Mouse (Mus musculus): ENCODE results near the gene Mtmr3.

GRCm38 (mm10) chr11:4636782-4637342 lies 42.2 kb upstream of the Mtmr3 start:
- TF ChIP-seq POLR2A (IDR thresholded peaks at IDR 0.05; ENCODE audit: control insufficient read depth in 1 of 2, insufficient read depth in 1 of 2, low read depth in 1 of 2, low read length in 2 of 2, poor library complexity in 1 of 2) (no peak), CTCF (IDR thresholded peaks at IDR 0.05 in 2 of 3, conservative IDR thresholded peaks at IDR 0.05 in 1 of 3; ENCODE audit: control insufficient read depth in 1 of 3, insufficient read depth in 1 of 3, low read depth in 2 of 3, low read length in 3 of 3, poor library complexity in 1 of 3, severe bottlenecking in 1 of 3) (no peak), ZC3H11A (IDR thresholded peaks at IDR 0.05; ENCODE audit: low read depth, low read length) (no peak), JUND (IDR thresholded peaks at IDR 0.05; ENCODE audit: low read depth, low read length) (no peak), MAZ (IDR thresholded peaks at IDR 0.05; ENCODE audit: low read depth, low read length) (no peak), ELF1 (IDR thresholded peaks at IDR 0.05; ENCODE audit: low read depth, low read length) (no peak), KAT2A (conservative IDR thresholded peaks at IDR 0.05; ENCODE audit: low read depth, low read length) (no peak), USF1 (IDR thresholded peaks at IDR 0.05; ENCODE audit: low read depth, low read length) (no peak)

Data from MEL (cell line).